Mouse (Mus musculus) urinary bladder, adult 2 months (tissue): ENCODE measurements around the gene Brpf3. TPM values are rescaled to one million over a fixed set of nuclear protein-coding genes. Genes with fewer than 3 reads are reported as not detected.

Experiments used
- DNase-seq: peaks from one replicate; pipeline ENCODE4 v3.0.0; 2022; ENCODE audit warnings: low spot score
- polyA plus RNA-seq: library from polyadenylated mRNA; depleted of rRNA; stranded (reverse); fragments of >200 nt; gene quantifications from 2 replicates; pipeline ENCODE4 v1.2.3, GENCODE M21; 2012; rRNA removed

Brpf3 gene
- polyA plus RNA-seq, 1 experiment, result 33.3 TPM

- no peak for DNase-seq
Measured at GRCm38 (mm10) chr17:28874216-28874615, 73.3 kb downstream of the Brpf3 start.

- DNase-seq, result no peak
Measured at GRCm38 (mm10) chr17:28874825-28875224, 73.9 kb downstream of the Brpf3 start.

GRCm38 (mm10) chr17:28875316-28875715 is 74.4 kb downstream of the Brpf3 start:
- DNase-seq, result no peak

- DNase-seq, result no peak
Measured at GRCm38 (mm10) chr17:28876331-28876730, 75.4 kb downstream of the Brpf3 start.

- DNase-seq, result no peak
Measured at GRCm38 (mm10) chr17:28876821-28877220, 75.9 kb downstream of the Brpf3 start.

GRCm38 (mm10) chr17:28879931-28880391 is 79.1 kb downstream of the Brpf3 start:
- peak; percentile 55 for DNase-seq

GRCm38 (mm10) chr17:28882316-28882715 is 81.4 kb downstream of the Brpf3 start:
- DNase-seq, result no peak

GRCm38 (mm10) chr17:28882810-28883209 is 81.9 kb downstream of the Brpf3 start:
- no peak for DNase-seq

GRCm38 (mm10) chr17:28883941-28884516 is 83.1 kb downstream of the Brpf3 start:
- DNase-seq, result no peak

GRCm38 (mm10) chr17:28885231-28885630 is 84.3 kb downstream of the Brpf3 start:
- no peak for DNase-seq

- no peak for DNase-seq
Measured at GRCm38 (mm10) chr17:28886266-28886665, 85.4 kb downstream of the Brpf3 start.

Other genes starting within 250 kb of the Brpf3 start
- 0.32 and 0.46 TPM in 2 replicates for gene Clps, start 240.3 kb upstream of the Brpf3 start, polyA plus RNA-seq
- 0.12 and 0.18 TPM in 2 replicates for gene Lhfpl5, start 225.4 kb upstream of the Brpf3 start, polyA plus RNA-seq
- gene Srpk1, start 178.4 kb upstream of the Brpf3 start, polyA plus RNA-seq, result 31.2 and 33.5 TPM in 2 replicates
- 2.9 and 3.1 TPM in 2 replicates for gene Slc26a8, start 110.9 kb upstream of the Brpf3 start, polyA plus RNA-seq
- 97.4 and 97.7 TPM in 2 replicates for gene Mapk14, start 109.8 kb upstream of the Brpf3 start, polyA plus RNA-seq
- gene AC170998.1, start 75.0 kb upstream of the Brpf3 start, polyA plus RNA-seq, result 0.34 and 1.1 TPM in 2 replicates
- gene Mapk13, start 31.8 kb upstream of the Brpf3 start, polyA plus RNA-seq, result 32.7 and 42.8 TPM in 2 replicates
- 0.01 TPM in 1 of 2 replicates, not detected in the other for gene Pnpla1, start 57.3 kb downstream of the Brpf3 start, polyA plus RNA-seq
- gene 4930539E08Rik, start 114.2 kb downstream of the Brpf3 start, polyA plus RNA-seq, result 0.14 and 0.29 TPM in 2 replicates
- not detected in 2 replicates for gene Pxt1, start 142.8 kb downstream of the Brpf3 start, polyA plus RNA-seq
- gene Kctd20, start 150.9 kb downstream of the Brpf3 start, polyA plus RNA-seq, result 37.8 and 41.6 TPM in 2 replicates
- gene Stk38, start 206.9 kb downstream of the Brpf3 start, polyA plus RNA-seq, result 81.3 and 97.5 TPM in 2 replicates
- gene Srsf3, start 231.5 kb downstream of the Brpf3 start, polyA plus RNA-seq, result 139 and 169 TPM in 2 replicates